Mouse (Mus musculus) olfactory bulb, adult 2 months (tissue): ENCODE measurements around the gene Ppa1.

ENCODE experiments used
- CTCF ChIP-seq: fragments of 200-500 bp; IDR thresholded peaks from 2 replicates; pipeline ENCODE4 v1.5.1; 2012; ENCODE audit warnings: low read depth, mild to moderate bottlenecking, low read length, moderate library complexity; ENCODE audit not compliant: insufficient read depth
- POLR2A ChIP-seq: fragments of 200-500 bp; IDR thresholded peaks from 2 replicates; pipeline ENCODE4 v1.6.1; 2012; ENCODE audit warnings: mild to moderate bottlenecking, low read depth, low read length, moderate library complexity; ENCODE audit not compliant: insufficient read depth

GRCm38 (mm10) chr10:61624771-61625170 lies 23.6 kb upstream of the Ppa1 start:
- no peak for TF ChIP-seq CTCF
- no peak for TF ChIP-seq POLR2A
